Mouse (Mus musculus) layer of hippocampus, adult 2 months (tissue): ENCODE data around the gene Tnfaip8l2. TPM values are rescaled to one million over a fixed set of nuclear protein-coding genes. Genes with fewer than 3 reads are reported as not detected.

Experiments used
- DNase-seq, 2 experiments: peaks; one replicate each; pipeline ENCODE4 v3.0.0; 2022; ENCODE audit warnings: low spot score in 2 of 2
- H3K27ac ChIP-seq: fragments of 200-600 bp; 2 replicates; pipeline ENCODE4 v1.8.1; 2022
- H3K4me3 ChIP-seq: fragments of 200-600 bp; 2 replicates; pipeline ENCODE4 v1.8.1; 2022; ENCODE audit warnings: mild to moderate bottlenecking
- CTCF ChIP-seq: fragments of 200-600 bp; conservative IDR thresholded peaks from 2 replicates; pipeline ENCODE4 v1.8.1; 2022; ENCODE audit warnings: antibody characterized with exemption, mild to moderate bottlenecking, moderate library complexity
- long read RNA-seq, 2 experiments: library from polyadenylated mRNA; stranded (forward); transcript quantifications; one replicate each; pipeline ENCODE4 v2.0.0; 2021; ENCODE audit warnings: borderline mapping rate in 2 of 2
- total RNA-seq, 2 experiments: library from RNA; stranded (reverse); gene quantifications; 2 replicates each; pipeline ENCODE4 v1.2.3; 2021

Tnfaip8l2 gene
- 1 to 10 TPM; 2.5 to 2.7 TPM for total RNA-seq
- long read RNA-seq, experiment 1 = 0 reads
- long read RNA-seq, experiment 2, partial matches to known transcripts = 0 of 2 reads
- long read RNA-seq, experiment 2, other reads (novel, unspliced or antisense) = 0 of 2 reads

DNA sequence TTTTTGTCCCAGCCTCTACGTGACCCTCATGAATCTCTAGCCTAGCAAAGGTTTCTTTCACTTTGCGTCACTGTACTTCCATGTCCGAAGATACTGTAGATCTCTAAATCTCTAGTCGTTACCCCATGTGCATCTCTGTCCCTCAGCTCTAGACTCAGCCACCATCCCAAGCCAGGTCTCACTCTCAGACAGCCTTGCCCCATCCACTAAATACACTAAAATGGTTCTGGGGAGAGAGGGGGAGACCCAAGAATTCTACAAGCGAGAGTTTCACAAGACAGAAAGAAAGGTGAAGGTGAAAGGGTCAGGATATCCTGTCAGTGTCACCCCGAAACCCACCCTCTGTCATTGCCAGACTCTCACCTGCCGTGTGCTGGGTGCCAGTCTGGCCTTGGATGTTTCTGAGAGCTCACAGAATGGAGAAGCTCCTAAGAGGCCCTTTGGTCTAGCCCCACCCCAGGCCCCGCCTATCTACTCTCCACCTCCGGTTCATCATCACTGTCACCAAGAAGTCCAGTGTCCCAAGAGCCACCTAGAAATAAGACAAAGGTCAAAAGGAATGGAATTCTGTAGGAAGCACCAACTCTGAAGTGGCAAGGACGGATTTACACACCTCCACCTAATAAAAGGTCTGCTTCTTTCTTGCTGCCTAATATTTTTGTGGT is at the start of gene Tnfaip8l2:
Tnfaip8l2 (minus strand) TSS at position 409 of the 665 bp plus-strand sequence.
- H3K27ac ChIP-seq = peak within 1 kb of the TSS; percentile 29; the same call in 1 of the 2 replicates
- TF ChIP-seq CTCF = no peak
- peak within 1 kb of the TSS; percentile 15 for H3K4me3 ChIP-seq
- no peak for DNase-seq

- no peak for TF ChIP-seq CTCF
- no peak overlapping the region for H3K4me3 ChIP-seq
- no peak overlapping the region for H3K27ac ChIP-seq
- no peak for DNase-seq
Observed at GRCm38 (mm10) chr3:95186888-95187287, 44.7 kb upstream of the Tnfaip8l2 start.

DNA sequence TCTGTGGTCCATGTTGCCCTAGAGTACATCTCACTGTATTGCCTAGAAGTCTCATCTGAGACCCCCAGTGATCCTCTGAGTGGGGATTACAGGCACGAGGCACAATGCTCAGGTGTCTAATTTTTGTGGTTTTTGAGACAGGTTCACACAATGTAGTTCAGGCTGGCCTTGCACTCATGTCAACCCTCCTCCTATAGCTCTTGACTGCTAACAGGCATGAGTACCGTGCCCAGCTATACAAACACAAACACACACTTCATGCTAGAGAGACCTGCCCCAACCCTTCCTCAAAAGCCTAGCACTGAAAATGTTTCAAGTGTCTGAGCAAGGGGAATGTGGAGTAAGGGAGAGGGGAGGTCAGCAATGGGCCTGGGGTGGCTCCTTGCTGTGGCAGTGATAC is 43.9 kb upstream of the Tnfaip8l2 start:
- Histone ChIP-seq H3K4me3 (no peak overlapping the region), H3K27ac (no peak overlapping the region)
- no peak for DNase-seq
- no peak for TF ChIP-seq CTCF

DNA sequence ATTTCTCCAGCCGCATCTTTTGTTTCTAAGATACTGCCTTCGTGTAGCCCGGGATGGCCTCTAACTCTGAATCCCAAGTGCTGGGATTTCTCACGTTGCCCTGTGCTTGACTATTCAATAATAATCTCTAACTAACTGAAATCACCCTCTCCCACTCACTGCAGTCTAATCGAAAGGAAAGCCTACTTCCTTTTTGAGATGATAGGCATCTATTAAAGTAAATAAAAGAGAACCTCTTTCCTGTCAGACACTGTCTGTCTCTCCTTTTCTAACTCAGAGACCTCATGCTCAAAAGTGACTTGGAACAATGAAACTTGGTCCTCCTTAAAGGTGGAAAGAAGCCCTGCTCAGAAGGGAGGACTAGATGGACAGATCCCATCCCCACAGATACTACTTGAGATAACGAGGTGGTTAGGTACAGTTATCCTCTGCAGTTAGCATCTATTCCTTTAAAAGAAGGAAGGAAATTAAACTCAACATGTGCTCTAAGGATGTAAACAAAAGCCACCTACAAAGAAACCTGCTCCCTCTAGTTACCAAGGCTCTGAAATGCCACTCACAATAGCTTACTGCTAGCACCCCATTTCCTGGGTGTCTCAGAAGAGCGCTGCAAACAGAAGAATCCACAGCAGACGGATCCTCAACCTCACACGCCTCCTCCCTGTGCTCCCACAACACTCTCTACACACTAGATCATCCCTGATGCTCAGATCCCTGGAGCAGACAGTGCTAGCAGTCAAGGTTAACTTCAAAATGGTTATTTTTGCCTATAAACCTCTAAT is 42.8 kb upstream of the Tnfaip8l2 start:
- H3K27ac ChIP-seq = no peak overlapping the region
- TF ChIP-seq CTCF = no peak
- DNase-seq = no peak
- no peak overlapping the region for H3K4me3 ChIP-seq

GRCm38 (mm10) chr3:95181841-95182240 is 39.7 kb upstream of the Tnfaip8l2 start:
- no peak for TF ChIP-seq CTCF
- H3K27ac ChIP-seq = no peak overlapping the region
- DNase-seq = no peak
- no peak overlapping the region for H3K4me3 ChIP-seq

DNA sequence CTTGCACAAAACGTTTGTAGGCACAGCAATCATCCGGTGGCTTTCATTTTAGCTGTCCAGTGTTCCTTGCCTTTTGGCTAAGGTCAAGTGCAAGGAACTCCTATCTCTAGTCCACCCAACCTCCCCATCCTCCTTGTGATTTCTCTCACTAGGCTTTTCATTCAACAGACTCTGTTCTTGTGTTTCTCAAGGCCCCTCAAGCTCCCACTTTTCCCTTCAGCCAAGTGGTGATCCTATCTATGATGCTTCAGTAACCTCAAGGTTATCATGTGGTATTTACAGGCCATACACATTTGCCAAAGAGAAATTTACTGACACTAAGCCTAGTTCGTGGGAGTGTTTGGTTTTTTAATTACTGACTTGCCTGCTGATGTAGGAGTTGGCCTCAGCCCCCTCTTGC is 37.7 kb upstream of the Tnfaip8l2 start:
- Histone ChIP-seq H3K4me3 (no peak overlapping the region), H3K27ac (no peak overlapping the region)
- no peak for TF ChIP-seq CTCF
- DNase-seq = no peak

DNA sequence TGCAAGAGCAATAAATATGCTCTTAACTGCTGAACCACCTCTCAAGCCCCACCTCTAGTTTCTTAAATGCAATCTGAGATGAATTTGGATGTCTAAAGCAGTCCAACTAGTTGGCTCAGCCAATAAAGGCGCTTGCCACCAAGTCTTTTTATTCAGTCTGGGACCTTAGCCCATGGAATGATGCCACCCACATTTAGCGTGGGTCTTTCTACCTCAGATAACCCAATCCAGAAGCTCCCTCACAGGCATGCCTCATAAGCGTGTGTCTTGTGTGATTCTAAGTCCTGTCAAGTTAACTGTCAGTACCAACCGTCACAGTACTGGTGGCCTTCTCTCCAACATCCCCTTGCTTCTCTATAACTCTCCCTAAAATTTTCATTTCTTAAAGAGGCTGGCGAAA is 36.8 kb upstream of the Tnfaip8l2 start:
- no peak overlapping the region for H3K4me3 ChIP-seq
- DNase-seq = no peak
- H3K27ac ChIP-seq = no peak overlapping the region
- no peak for TF ChIP-seq CTCF

DNA sequence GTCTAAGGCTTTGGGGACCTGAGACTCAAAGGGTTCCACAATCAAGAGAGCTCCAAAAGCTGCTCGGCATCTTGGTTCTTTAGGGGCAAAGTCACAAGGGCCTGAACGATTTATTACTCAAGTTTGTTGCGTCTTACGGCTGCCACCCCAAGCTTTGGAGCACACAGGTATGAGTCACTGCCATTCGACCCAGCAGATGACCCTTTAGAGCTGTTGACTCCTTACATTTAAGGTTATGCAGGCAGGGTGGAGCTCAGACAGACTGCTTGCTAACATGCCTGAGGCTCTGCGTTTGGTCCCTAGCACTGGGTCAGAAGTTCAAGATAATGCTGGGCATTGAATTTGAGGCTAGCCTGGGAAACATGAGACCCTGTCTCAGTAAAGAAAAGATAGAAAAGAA is 35.4 kb upstream of the Tnfaip8l2 start:
- TF ChIP-seq CTCF = no peak
- DNase-seq = no peak
- no peak overlapping the region for H3K4me3 ChIP-seq
- no peak overlapping the region for H3K27ac ChIP-seq

GRCm38 (mm10) chr3:95176500-95176899 is 34.3 kb upstream of the Tnfaip8l2 start:
- no peak overlapping the region for H3K4me3 ChIP-seq
- H3K27ac ChIP-seq = no peak overlapping the region
- DNase-seq = no peak
- no peak for TF ChIP-seq CTCF

GRCm38 (mm10) chr3:95174011-95174592 is 31.9 kb upstream of the Tnfaip8l2 start:
- peak; percentile 95 for TF ChIP-seq CTCF
- Histone ChIP-seq H3K4me3 (peak overlapping the region; percentile 36; the same call in 1 of the 2 replicates), H3K27ac (no peak overlapping the region)
- peak; percentile 60 to 83 for DNase-seq

DNA sequence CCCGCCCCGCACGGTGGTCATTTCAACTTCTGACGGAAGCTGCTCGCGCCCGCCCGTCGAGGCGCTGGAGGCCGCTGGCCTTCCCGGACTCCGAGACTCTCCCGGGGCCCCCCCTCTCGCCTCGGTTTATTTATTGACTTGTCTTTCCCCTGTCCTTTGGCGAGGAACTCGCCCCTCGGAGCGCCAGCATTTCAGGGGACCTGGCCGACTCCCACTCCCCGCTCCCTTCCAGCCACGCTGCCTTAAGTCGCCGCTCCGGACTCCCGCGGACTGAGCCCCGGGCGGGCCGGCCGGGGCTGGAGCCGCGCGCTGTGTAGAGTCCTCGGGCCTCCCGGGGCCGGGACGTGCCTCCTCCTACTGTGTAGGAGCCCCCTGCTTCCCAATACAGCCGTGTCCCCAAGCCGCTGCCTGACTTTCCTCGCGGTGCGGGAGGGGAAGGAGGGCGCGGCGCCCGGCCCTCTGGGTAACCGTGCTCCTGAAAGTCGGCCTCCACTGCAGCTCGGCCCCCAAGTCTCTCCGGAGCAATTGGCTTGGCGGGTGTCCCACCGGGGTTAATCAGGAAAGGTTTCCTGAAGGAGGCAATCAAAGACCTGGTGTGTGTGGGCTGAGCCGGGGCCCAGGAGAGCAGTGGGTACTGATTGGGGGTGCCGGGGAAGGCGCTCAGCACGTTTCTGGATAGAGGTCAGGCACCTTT is 31.2 kb upstream of the Tnfaip8l2 start:
- Histone ChIP-seq H3K4me3 (peak overlapping the region; percentile 36; the same call in 1 of the 2 replicates), H3K27ac (no peak overlapping the region)
- TF ChIP-seq CTCF = no peak
- DNase-seq = no peak

GRCm38 (mm10) chr3:95172526-95173255 is 30.5 kb upstream of the Tnfaip8l2 start:
- no peak overlapping the region for H3K27ac ChIP-seq
- no peak for DNase-seq
- no peak overlapping the region for H3K4me3 ChIP-seq
- TF ChIP-seq CTCF = no peak

- no peak overlapping the region for H3K4me3 ChIP-seq
- H3K27ac ChIP-seq = no peak overlapping the region
- TF ChIP-seq CTCF = no peak
- DNase-seq = no peak
Observed at GRCm38 (mm10) chr3:95171105-95171504, 28.9 kb upstream of the Tnfaip8l2 start.
